Mouse (Mus musculus) cerebellum, postnatal 10 days (tissue): Measurements from ENCODE around the gene Tnfrsf25.

Source experiments
- DNase-seq, 2 experiments: peaks; one replicate each; pipeline ENCODE4 v3.0.0; 2021; ENCODE audit warnings: mixed read lengths in 2 of 2

The Tnfrsf25 gene

DNA sequence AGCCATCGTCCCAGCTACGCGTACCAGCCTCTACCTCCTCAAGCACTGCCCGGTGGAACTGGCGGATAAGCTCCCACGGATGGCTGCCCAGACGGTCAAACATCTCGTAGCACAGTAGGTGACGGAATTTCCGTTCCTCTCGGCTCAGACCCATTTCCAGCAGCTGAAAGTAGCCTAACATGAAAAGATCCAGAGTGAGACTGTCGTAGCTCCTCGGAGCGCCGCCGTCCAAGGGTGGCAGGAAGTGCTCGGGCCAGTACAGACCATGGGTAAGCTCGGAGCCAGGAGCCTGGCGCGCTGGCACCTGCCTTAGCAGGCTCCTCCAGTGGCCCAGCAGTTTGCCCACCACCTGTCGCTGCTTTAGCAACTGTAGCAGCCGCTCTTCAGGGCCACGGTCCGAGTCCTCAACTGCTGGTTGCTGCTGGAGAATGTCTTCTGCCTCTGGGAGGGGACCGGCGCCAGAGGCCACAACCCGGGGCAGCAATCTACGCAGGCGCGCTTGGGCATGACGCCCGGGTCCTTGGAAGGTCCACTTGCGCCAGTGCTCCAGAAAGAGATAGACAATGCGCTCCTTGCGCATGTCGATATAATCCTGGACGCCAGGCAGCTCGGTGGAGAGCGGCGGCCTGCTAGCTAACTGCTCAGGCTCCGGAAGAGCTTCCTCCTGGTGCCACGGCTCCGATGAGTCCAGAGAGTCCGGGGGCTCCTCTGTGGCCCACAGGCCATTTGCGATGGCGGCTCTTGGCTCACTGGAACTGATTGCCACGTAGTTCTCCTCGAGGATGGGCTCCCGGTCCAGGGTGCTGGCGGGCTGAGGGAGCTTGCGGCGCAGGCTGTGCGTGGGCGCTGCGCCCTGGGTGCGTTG is 9.7 kb downstream of the Tnfrsf25 start:
- DNase-seq, result peak; percentile 72 to 82

DNA sequence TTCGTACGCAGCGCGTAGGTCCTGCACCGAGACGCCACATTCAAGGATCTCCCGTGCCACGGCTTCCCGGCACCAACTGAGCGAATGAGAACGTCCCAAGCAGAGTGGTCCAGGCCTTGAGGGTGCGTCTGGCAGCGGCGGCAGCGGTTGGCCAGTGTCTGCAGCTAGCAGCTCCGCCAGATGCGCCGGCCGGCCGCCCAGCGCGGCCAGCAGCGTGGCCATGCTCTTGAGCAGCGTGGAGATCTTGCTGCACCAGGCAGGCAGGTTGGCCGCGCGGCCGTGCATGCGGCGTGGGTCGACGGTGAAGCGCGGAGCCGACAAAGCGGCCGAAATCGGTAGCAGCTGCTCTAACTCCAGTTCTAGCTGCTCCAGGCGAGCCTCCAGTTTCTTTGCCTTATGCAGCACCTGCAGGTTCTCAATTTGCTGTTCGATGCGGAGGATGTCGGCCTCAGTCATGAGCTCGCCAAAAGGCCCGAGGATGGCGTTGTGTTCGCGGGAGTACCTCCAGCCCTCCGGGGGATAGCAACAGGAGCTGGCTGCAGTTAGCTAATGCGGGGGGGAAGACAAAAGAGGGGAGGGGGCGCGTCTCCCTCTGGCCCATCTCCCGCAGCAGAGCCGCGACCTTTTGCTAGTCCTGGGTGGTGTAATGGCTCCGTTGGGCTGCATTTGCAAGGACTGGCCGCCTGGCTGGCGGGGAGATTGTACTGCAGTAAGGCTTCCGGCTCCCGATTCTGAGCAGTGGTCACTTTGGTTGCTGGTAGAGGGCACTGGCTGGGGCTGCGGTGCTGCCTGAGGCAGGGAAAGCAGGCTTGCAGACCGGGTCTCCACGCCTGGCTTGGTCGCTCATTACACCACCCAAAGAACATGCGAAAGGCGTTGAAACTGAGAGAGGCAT is 10.5 kb downstream of the Tnfrsf25 start:
- peak in 1 of 2 experiments; percentile 56 for DNase-seq

GRCm38 (mm10) chr4:152127884-152128283 is 12.2 kb downstream of the Tnfrsf25 start:
- no peak for DNase-seq

GRCm38 (mm10) chr4:152128784-152129183 is 13.1 kb downstream of the Tnfrsf25 start:
- DNase-seq, result no peak

GRCm38 (mm10) chr4:152129395-152129930 is 13.7 kb downstream of the Tnfrsf25 start:
- no peak for DNase-seq

DNA sequence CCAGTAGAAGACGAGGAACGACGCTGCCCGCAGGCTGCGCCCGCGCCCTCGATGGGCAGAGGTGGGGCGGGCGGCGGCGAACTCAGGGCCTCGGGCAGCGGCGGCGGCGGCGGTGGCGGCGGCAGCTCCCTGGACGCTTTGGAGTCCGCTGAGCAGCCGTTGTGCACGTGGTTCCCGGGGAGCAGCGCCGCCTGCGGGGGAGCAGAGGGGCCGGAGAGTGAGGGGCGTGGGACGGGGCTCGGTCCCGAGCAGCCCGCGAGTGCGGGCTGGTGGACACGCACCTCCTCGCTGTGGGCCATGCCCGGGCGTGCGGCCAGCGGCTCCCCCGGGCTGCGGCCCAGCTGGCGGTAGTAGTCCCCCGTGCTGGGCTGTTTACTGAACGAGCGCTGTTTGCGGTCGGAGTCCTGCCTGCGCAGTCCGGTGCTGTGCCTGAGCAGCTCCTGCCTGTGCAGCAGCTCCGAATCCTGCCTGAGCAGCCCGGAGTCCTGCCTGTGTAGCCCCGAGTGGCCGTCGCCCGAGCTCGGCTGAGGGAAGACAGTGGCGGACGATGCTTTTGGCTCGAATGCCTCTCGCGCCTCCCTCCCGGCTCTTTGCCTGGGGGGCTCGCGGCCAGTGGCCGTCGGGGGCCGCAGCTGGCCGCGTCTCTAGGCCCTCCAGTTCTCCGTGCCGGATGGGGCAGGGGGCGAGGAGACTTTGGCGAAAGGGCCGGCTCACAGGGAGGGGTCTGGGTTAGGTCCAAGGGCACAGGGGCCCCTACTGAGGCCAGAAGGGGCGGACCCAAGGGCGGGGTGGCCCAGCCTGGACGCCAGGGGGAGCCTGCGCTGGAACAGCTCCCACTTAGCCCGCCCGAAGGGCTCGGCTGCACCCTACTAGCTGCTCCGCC is 15.3 kb downstream of the Tnfrsf25 start:
- DNase-seq, result peak; percentile 54 to 66

DNA sequence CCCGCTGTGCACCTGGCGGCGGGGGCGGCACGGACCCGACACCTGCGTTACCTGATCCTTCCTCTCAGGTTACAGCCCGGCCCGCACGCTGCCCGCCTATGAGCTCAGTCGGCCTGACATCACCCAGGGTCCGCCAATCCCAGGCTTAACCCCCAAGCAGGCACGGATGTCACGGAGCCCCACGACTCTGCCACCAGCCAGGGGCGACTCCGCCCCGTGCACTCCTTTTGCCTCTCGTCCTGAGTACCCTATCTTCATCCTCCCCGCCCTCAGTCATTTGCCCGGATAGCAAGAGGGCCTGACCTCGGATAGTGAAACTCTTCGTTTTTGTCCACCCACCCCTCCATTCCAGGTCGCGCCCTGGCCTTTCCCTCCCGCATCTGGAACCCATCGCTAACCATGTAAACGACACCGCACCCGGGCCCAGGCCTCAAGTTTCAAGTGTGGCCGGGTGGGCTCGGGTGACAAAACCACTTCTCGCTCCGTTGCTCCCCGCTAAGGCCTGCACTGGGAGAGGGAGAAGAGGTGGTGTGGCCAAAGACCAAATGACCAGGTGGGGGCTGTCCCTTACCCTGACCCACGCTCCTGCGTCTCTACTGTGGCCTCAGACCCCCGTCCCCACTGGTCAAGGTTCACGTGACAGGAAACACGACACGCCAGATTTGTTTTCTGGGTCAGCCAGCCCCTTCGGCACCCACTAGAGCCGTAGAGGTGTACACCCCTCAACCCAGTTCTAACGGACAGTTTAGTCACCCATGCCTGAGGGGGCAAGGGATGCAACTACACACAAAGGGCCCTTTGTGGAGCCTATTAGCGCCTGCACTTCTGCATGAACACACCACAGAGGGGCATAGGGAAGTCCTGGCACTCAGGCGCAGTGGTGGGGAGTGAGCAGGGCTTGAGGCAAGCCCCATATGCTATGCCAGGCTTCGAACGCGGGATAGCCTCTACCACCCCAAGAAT is 16.4 kb downstream of the Tnfrsf25 start:
- DNase-seq, result no peak

DNA sequence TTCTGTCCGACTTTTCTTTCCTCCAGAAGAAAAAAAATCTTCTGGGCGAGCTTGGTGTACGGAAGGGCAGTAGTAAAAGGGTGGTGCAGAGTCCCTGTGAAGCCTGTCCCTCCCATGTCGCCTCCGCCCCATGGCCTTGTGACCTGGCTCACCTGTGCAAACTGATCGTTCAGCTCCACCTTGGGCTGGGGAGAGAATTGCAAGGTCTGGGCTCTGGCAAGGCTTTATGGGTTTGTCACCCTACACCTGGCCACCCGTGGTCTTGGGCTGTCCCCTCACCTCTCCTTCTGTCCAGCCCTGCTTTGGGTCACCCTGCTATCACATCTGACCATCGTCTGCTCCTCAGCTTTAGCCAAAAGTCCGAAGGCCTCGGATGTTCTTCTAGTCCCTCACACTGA is 17.0 kb downstream of the Tnfrsf25 start:
- DNase-seq, result no peak

DNA sequence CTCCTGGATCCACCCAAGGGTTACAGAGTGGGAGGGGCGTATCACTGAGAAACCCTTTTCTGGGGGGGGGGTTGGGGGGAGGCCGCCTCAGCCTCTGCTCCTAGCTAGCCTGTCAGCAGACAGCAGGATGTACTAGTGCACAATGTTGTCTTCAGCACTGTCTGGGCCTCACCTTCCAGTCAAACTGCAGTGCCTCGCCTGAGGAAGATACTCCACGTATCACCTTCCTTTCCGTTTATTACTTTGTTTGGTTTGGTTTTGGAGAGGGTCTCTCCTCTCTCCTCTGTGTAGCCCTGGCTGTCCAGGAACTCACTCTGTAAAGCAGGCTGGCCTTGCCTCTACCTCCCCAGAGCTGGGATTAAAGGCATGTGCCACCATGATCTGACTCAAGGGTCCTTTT is 17.5 kb downstream of the Tnfrsf25 start:
- no peak for DNase-seq

DNA sequence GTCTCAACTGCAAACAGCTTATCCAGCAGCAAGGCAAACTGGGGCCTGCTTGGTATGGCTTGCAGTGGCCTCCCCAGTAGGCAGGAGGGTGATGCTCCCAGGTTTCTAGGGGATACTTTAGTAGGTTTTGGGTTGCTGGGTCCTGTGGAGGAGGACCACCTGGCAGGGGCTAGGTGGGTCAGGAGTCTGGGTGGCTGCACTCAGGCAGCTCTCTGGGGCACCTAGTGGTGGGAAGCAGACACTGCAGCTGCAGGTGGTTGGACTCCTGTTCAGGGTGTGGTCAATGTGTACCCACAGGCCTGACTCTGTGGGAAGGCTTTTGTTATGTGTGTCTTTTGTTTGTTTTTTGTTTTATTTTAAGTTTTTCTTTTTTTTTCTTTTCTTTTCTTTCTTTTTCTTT is 18.8 kb downstream of the Tnfrsf25 start:
- peak; percentile 68 for DNase-seq

DNA sequence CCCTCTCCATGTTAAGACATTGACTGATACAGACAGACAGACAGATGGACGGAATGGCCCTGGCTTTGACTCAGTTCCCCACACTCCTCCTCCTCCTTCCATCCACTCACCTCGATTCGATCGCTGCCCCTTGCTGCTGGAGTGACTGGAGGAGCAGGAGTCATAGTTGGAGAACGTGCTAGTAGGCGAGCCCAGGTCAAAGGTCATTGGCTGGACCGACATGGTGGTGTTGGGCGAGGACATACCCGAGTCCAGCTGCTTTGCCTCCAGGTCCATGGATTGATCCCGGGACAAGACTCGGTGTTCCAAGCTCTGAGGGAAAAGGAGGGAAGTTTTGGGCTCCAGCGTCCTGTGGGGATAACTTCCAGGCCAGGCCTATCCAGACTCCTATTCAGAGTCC is 19.6 kb downstream of the Tnfrsf25 start:
- DNase-seq, result no peak

DNA sequence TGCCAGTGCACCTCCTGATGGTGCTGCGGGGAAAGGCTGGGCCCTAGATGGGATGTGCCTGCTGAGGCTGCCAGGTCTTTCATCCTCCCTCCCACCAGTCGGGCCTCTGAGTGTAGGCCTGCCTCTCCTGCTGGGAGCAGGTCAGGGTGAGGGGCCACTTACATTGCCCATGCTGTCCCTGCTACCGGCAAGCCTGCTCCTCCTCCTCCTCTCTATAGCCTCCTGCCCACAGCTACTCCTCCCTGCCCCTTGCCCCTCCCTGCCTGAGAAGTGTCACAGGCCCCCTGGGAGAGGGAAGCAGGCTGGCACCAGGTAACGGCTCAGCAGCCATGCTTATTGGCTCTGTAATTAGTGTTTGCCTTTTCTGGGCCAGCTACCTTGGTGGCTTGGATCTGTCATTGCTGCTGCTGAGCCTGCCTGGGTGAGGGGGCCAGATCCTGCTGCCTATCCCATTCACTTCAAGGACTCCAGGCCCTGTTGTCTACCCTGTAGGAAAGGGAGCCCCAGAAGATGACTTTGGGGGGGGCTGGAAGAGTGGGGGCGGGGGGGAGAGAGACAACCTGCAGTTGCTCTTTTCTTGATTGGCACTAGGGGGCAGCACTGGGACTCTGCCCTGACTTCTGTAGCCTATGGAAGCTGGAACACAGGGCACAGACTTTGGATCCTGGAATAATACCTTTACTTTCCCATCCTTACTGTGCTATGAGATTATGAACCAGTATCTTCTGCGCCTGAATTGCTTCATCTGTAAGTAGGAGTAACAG is 20.6 kb downstream of the Tnfrsf25 start:
- peak; percentile 63 to 70 for DNase-seq

DNA sequence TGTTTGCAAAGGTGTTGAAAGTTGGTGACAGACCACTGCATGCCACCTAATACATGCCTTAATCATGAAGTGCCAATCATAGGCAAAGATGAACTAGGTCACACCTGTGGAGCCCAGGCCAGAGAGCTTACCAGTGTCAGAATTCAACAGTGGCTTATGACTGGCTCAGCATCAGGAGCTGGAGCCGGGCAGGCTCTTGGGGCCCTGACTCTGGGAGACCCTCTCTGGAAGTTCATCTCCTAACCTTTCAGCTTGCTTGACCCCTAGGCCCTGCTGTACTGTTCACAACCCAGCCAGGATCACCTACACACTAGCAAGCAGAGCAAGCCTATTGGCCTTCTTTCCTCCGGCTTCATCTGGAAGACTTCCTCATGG is 21.1 kb downstream of the Tnfrsf25 start:
- no peak for DNase-seq

DNA sequence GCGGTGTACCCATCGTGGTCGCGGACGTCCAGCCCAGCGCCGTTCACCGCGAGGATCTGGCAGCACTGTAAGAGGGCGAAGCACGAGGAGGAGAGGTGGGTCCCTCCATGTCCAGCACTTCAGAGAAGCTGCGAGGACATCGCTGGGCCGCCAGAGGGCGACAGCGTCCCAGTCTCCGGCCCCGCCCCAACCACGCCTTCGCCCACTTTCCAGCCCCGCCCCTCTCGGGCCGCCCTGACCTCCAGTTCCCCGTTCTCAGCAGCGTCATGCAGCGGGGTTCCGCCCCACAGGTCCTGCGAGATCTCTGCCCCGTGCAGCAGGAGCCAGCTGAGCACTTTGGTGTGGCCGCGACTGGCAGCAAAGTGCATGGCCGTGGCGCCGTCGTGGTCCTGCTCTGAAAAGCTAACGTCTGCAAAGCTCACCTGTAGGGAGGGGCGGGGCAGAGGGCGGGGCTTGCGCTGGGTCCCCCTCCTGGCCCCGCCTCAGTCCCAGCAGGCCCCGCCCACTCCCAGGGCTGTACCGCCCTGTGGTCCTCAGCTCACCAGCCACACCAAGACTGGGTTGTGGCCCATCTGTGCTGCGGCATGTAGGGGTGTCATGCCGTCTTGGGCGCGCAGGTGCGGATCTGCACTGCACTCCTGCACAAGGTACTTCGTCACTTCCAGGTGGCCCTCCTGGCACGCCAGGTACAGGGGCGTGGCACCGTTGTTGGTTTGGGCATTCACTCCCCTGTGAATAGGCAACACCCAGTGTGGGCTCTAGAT is 22.9 kb downstream of the Tnfrsf25 start:
- peak; percentile 90 for DNase-seq

DNA sequence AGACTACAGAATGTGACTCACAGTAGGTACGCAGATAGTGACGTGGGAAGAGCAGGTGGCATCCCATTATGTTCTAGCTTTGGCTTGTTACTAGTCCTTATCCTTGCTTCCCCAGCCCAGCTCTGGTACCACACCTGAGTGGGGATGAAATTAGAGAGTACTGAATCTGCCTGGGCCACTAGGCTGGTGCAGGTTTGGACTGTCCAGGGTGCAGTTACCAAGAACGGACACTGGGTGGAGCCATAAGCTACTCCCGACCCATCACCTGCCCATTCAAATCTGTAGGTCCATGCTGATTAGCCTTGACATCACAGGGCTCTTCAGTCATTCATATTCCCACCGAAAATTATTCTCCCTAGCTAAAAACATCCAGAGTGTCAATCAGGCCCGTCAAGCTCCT is 24.7 kb downstream of the Tnfrsf25 start:
- DNase-seq, result peak; percentile 79 to 83

GRCm38 (mm10) chr4:152141521-152142135 is 25.9 kb downstream of the Tnfrsf25 start:
- peak in 1 of 2 experiments; percentile 35 for DNase-seq

DNA sequence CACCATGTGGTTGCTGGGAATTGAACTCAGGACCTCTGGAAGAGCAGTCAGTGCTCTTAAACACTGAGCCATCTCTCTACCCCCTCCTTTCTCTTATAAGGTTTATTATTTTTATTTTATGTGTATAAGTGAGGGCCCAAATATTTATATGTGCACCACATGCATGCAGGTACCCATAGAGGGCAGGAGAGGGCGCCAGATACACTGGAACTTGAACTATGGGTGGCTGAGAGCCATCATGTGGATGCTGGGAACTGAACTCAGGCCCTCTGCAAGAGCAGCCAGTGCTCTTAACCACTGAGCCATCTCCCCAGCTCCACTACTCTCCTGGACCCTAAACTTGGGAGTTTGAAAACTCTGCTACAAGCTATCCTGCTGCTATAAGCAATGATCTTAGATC is 27.9 kb downstream of the Tnfrsf25 start:
- no peak for DNase-seq

- no peak for DNase-seq
These were observed 29.7 kb downstream of the Tnfrsf25 start for GRCm38 (mm10) chr4:152145473-152145872.
